Mouse (Mus musculus): ENCODE results near the gene Mecp2. TPM values are rescaled to one million over a fixed set of nuclear protein-coding genes. Genes with fewer than 3 reads are reported as not detected.
A peak's percentile ranks its signal among the peaks of the same experiment; 100 is the strongest.

Mecp2 gene
- polyA plus RNA-seq, 1 experiment, result 4.4 TPM

- no peak; the same call in 1 of the 2 replicates for TF ChIP-seq GATA1 (IDR thresholded peaks at IDR 0.05; ENCODE audit: low read length)
- TF ChIP-seq TAL1 (IDR thresholded peaks at IDR 0.05; ENCODE audit: low read length), result no peak
- Histone ChIP-seq H3K36me3 (ENCODE audit: control insufficient read depth) (no peaks in the 10 kb centered on the region), H3K9me3 (ENCODE audit: control insufficient read depth, low read length) (no peaks in the 10 kb centered on the region), H3K4me3 (replicated peaks) (peak overlapping the region; percentile 25), H3K4me1 (ENCODE audit: control insufficient read depth) (peaks cover 50% of the 10 kb centered on the region), H3K27me3 (ENCODE audit: control insufficient read depth) (no peaks in the 10 kb centered on the region)
Measured at GRCm38 (mm10) chrX:73998911-73999869, 136.0 kb downstream of the Mecp2 start.

- Histone ChIP-seq H3K36me3 (ENCODE audit: control insufficient read depth) (no peaks in the 10 kb centered on the region), H3K9me3 (ENCODE audit: control insufficient read depth, low read length) (no peaks in the 10 kb centered on the region), H3K27me3 (ENCODE audit: control insufficient read depth) (no peaks in the 10 kb centered on the region), H3K4me3 (replicated peaks) (no peak overlapping the region), H3K4me1 (ENCODE audit: control insufficient read depth) (peaks cover 13% of the 10 kb centered on the region)
- TF ChIP-seq GATA1 (IDR thresholded peaks at IDR 0.05; ENCODE audit: low read length), result no peak
- no peak for TF ChIP-seq TAL1 (IDR thresholded peaks at IDR 0.05; ENCODE audit: low read length)
Measured at GRCm38 (mm10) chrX:73977783-73978182, 157.4 kb downstream of the Mecp2 start.

Other genes starting within 250 kb of the Mecp2 start
- gene Avpr2, start 243.3 kb downstream of the Mecp2 start, polyA plus RNA-seq (2012), result not detected in 2 replicates
- 0.05 and 0.09 TPM in 2 replicates for gene L1cam, start 239.3 kb downstream of the Mecp2 start, polyA plus RNA-seq (2012)
- 0.27 and 0.38 TPM in 2 replicates for gene Arhgap4, start 213.5 kb downstream of the Mecp2 start, polyA plus RNA-seq (2012)
- gene Naa10, start 213.4 kb downstream of the Mecp2 start, polyA plus RNA-seq (2012), result 17.2 and 21.3 TPM in 2 replicates
- 0.91 and 3.1 TPM in 2 replicates for gene Renbp, start 204.5 kb downstream of the Mecp2 start, polyA plus RNA-seq (2012)
- 13.7 and 22.5 TPM in 2 replicates for gene Hcfc1, start 169.0 kb downstream of the Mecp2 start, polyA plus RNA-seq (2012)
- gene Irak1, start 111.4 kb downstream of the Mecp2 start, polyA plus RNA-seq (2012), result 16.2 and 16.9 TPM in 2 replicates
- gene Opn1mw, start 7.9 kb downstream of the Mecp2 start, polyA plus RNA-seq (2012), result not detected in 2 replicates
- gene Tex28, start 32.5 kb upstream of the Mecp2 start, polyA plus RNA-seq (2012), result not detected in 2 replicates
- gene Tktl1, start 41.9 kb upstream of the Mecp2 start, polyA plus RNA-seq (2012), result not detected in 2 replicates
- 0.80 and 0.87 TPM in 2 replicates for gene Flna, start 114.5 kb upstream of the Mecp2 start, polyA plus RNA-seq (2012)
- 2.0 and 2.5 TPM in 2 replicates for gene Emd, start 119.3 kb upstream of the Mecp2 start, polyA plus RNA-seq (2012)
- gene Rpl10, start 135.4 kb upstream of the Mecp2 start, polyA plus RNA-seq (2012), result 129 and 134 TPM in 2 replicates
- gene Taz, start 146.5 kb upstream of the Mecp2 start, polyA plus RNA-seq (2012), result 1.3 and 2.1 TPM in 2 replicates
- 0.25 and 0.32 TPM in 2 replicates for gene Dnase1l1, start 147.0 kb upstream of the Mecp2 start, polyA plus RNA-seq (2012)
- 2.6 and 2.8 TPM in 2 replicates for gene Atp6ap1, start 161.7 kb upstream of the Mecp2 start, polyA plus RNA-seq (2012)
- gene Gdi1, start 169.6 kb upstream of the Mecp2 start, polyA plus RNA-seq (2012), result 3.4 and 4.0 TPM in 2 replicates
- 4.8 and 5.6 TPM in 2 replicates for gene Fam50a, start 177.7 kb upstream of the Mecp2 start, polyA plus RNA-seq (2012)
- 0.01 and 0.02 TPM in 2 replicates for gene Plxna3, start 193.7 kb upstream of the Mecp2 start, polyA plus RNA-seq (2012)
- gene Lage3, start 218.3 kb upstream of the Mecp2 start, polyA plus RNA-seq (2012), result 0.85 and 1.0 TPM in 2 replicates
- gene Ubl4a, start 237.9 kb upstream of the Mecp2 start, polyA plus RNA-seq (2012), result 3.5 and 5.0 TPM in 2 replicates
- gene Slc10a3, start 238.0 kb upstream of the Mecp2 start, polyA plus RNA-seq (2012), result 0.06 and 0.07 TPM in 2 replicates

Data from erythroblast, embryonic 14.5 days (primary cell).